Mouse (Mus musculus): ENCODE measurements around the gene Setd7.

GRCm38 (mm10) chr3:51573915-51574314 lies 13.2 kb upstream of the Setd7 start:
- TF ChIP-seq CTCF (IDR thresholded peaks at IDR 0.05; ENCODE audit: control insufficient read depth, insufficient read depth, low read length) (no peak), POLR2A (IDR thresholded peaks at IDR 0.05; ENCODE audit: borderline replicate concordance, control insufficient read depth, low read depth, low read length) (no peak)
